Mouse (Mus musculus): ENCODE data around the gene Wdr91.

GRCm38 (mm10) chr6:34941496-34941895 is 30.8 kb upstream of the Wdr91 start:
- no peak for TF ChIP-seq CTCF (IDR thresholded peaks at IDR 0.05; ENCODE audit: low read depth, low read length)
- TF ChIP-seq GATA1 (IDR thresholded peaks at IDR 0.05; ENCODE audit: borderline replicate concordance, low read length) = no peak
- TF ChIP-seq GATA2 (IDR thresholded peaks at IDR 0.05; ENCODE audit: borderline replicate concordance, low read depth, low read length) = no peak
- no peak for TF ChIP-seq TAL1 (conservative IDR thresholded peaks at IDR 0.05; ENCODE audit: low read depth, low read length)
- TF ChIP-seq POLR2AphosphoS5 (IDR thresholded peaks at IDR 0.05; ENCODE audit: insufficient replicate concordance, low read depth, low read length) = no peak

Measured in G1E (cell line).